Mouse (Mus musculus) midbrain, embryonic 16.5 days (tissue): ENCODE results near the gene Atad1. TPM values are rescaled to one million over a fixed set of nuclear protein-coding genes. Genes with fewer than 3 reads are reported as not detected.
"Not testable (repeated sequence)": the region's sequence is repeated elsewhere in the genome, so short reads cannot be mapped to it uniquely, and the experiment has no call there.

Experiments
- ATAC-seq: fragments of 200-750 bp; cut with Nextera tagmentation; 2 replicates; pipeline ENCODE4 v1.8.0; 2017; ENCODE audit warnings: moderate TSS enrichment
- H3K27ac ChIP-seq: fragments of 300-500 bp; sonication (generic); 2 replicates; pipeline ENCODE4 v1.5.1; 2014; ENCODE audit warnings: mild to moderate bottlenecking, low read length, mixed read lengths
- H3K27me3 ChIP-seq: fragments of 300-500 bp; sonication (generic); 2 replicates; pipeline ENCODE4 v1.6.1; 2014; ENCODE audit warnings: low read depth, low read length, mixed read lengths; ENCODE audit not compliant: control insufficient read depth, insufficient read depth
- H3K36me3 ChIP-seq: fragments of 300-500 bp; sonication (generic); 2 replicates; pipeline ENCODE4 v1.6.1; 2014; ENCODE audit warnings: mild to moderate bottlenecking, low read length, moderate library complexity, mixed read lengths; ENCODE audit not compliant: control insufficient read depth, insufficient read depth
- H3K4me1 ChIP-seq: fragments of 300-500 bp; sonication (generic); 2 replicates; pipeline ENCODE4 v1.6.1; 2014; ENCODE audit warnings: mild to moderate bottlenecking, low read length, mixed read lengths; ENCODE audit not compliant: control insufficient read depth, insufficient read depth
- H3K4me2 ChIP-seq: fragments of 300-500 bp; sonication (generic); 2 replicates; pipeline ENCODE4 v1.6.1; 2014; ENCODE audit warnings: mild to moderate bottlenecking, low read length, mixed read lengths
- H3K4me3 ChIP-seq: fragments of 300-500 bp; sonication (generic); 2 replicates; pipeline ENCODE4 v1.5.1; 2014; ENCODE audit warnings: low read depth, mild to moderate bottlenecking, low read length, moderate library complexity, mixed read lengths
- H3K9ac ChIP-seq: fragments of 300-500 bp; sonication (generic); 2 replicates; pipeline ENCODE4 v1.6.1; 2014; ENCODE audit warnings: low read depth, low read length, mixed read lengths
- H3K9me3 ChIP-seq: fragments of 300-500 bp; sonication (generic); replicated peaks from 2 replicates; pipeline ENCODE4 v1.6.1; 2014; ENCODE audit warnings: mild to moderate bottlenecking, low read length, mixed read lengths; ENCODE audit not compliant: control insufficient read depth, poor library complexity, severe bottlenecking
- WGBS: fragments of 180-500 bp; shearing (Covaris S2); extraction: QIAGEN DNeasy Blood & Tissue Kit; methylation state at CpG from one replicate; pipeline ENCODE4 v1.1.7; 2014; 5-methylcytosine and 5-hydroxymethylcytosine counted together
- polyA plus RNA-seq: library from polyadenylated mRNA; unstranded; fragments of >200 nt; fragmentation: Nextera tagmentation; extraction: Ambion mirVana; gene quantifications from 2 replicates; pipeline ENCODE4 v1.2.1, GENCODE M21; 2015

Atad1 gene
- polyA plus RNA-seq, 1 experiment from 2014 or later: 116 TPM

DNA sequence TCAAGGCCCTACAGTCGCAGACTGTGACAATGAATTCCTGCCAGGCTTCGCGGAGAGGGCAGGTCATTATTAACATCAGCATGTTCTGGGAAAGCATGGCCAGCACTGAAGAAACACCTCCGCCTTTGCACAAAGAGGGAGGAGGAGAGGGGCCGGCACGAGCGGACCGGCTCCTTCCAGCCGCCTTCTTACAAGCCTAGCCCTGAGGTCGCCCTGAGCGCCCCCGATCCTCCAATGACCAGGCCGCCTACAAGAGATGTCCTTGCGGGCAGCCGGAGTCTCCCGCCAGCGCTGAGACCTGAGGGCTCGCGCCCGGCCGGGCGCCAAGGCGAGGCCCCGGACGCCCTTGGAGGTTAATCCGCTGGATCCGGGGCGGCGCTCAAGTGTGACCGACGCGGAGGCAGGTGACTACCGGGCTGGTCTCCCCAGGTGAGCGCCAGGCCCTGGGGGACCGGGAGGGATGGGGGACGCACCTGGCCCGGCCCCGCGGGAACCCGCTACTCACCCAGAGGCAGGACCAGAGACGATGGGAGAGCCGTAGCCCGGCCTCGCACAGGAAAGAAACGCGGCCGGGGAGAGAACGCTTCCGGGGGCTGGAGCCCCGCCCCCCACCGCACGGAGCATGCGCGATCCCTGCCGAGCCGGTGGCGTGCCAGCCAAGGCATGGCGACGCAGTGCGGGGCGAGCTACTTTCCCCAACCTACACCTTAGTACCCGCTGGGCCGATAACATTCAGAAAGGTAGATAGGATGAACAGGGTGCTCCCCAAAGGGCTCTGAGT lies 27.6 kb downstream of the Atad1 start:
- ATAC-seq: peak; percentile 97
- Histone ChIP-seq H3K36me3 (no peaks in the 10 kb centered on the region; the same call in 1 of the 2 replicates), H3K4me1 (peaks cover 12% of the 10 kb centered on the region), H3K27me3 (no peaks in the 10 kb centered on the region), H3K4me3 (peak overlapping the region; percentile 94), H3K9me3 (no peaks in the 10 kb centered on the region), H3K27ac (peak overlapping the region; percentile 95), H3K4me2 (peak overlapping the region; percentile 84), H3K9ac (peak overlapping the region; percentile 98)
- WGBS: under 1% methylated on average over 62 of the region's 63 CpGs

- H3K36me3 ChIP-seq: no peaks in the 10 kb centered on the region; the same call in 1 of the 2 replicates
- H3K27ac ChIP-seq: no peak overlapping the region
- no peaks in the 10 kb centered on the region for H3K9me3 ChIP-seq
- no peak overlapping the region for H3K9ac ChIP-seq
- H3K27me3 ChIP-seq: no peaks in the 10 kb centered on the region
- no peak overlapping the region for H3K4me2 ChIP-seq
- H3K4me1 ChIP-seq: peaks cover 12% of the 10 kb centered on the region
- 66% methylated on average over 3 of the region's 3 CpGs for WGBS
- H3K4me3 ChIP-seq: no peak overlapping the region
- no peak for ATAC-seq
Observed at GRCm38 (mm10) chr19:32710288-32710687, 29.3 kb downstream of the Atad1 start.

- 82% methylated on average over 5 of the region's 5 CpGs for WGBS
- Histone ChIP-seq H3K4me1 (peaks cover 12% of the 10 kb centered on the region), H3K4me3 (no peak overlapping the region), H3K36me3 (peaks cover 5% of the 10 kb centered on the region), H3K9ac (no peak overlapping the region), H3K27me3 (no peaks in the 10 kb centered on the region), H3K9me3 (no peaks in the 10 kb centered on the region), H3K27ac (no peak overlapping the region), H3K4me2 (no peak overlapping the region)
- no peak for ATAC-seq
Observed at GRCm38 (mm10) chr19:32708996-32709395, 30.6 kb downstream of the Atad1 start.

- 87% methylated on average over 3 of the region's 3 CpGs for WGBS
- H3K9ac ChIP-seq: no peak overlapping the region
- no peak overlapping the region for H3K4me2 ChIP-seq
- no peaks in the 10 kb centered on the region for H3K4me1 ChIP-seq
- no peak overlapping the region for H3K27ac ChIP-seq
- no peaks in the 10 kb centered on the region for H3K27me3 ChIP-seq
- no peak for ATAC-seq
- H3K9me3 ChIP-seq: no peaks in the 10 kb centered on the region
- H3K4me3 ChIP-seq: no peak overlapping the region
- H3K36me3 ChIP-seq: peaks cover 18% of the 10 kb centered on the region
Observed at GRCm38 (mm10) chr19:32702191-32702590, 37.4 kb downstream of the Atad1 start.

- Histone ChIP-seq H3K27ac (no peak overlapping the region), H3K36me3 (peaks cover 35% of the 10 kb centered on the region), H3K9me3 (no peaks in the 10 kb centered on the region), H3K4me1 (no peaks in the 10 kb centered on the region), H3K4me3 (no peak overlapping the region), H3K27me3 (no peaks in the 10 kb centered on the region), H3K4me2 (no peak overlapping the region), H3K9ac (no peak overlapping the region)
- 95% methylated on average over 2 of the region's 2 CpGs for WGBS
- no peak for ATAC-seq
Observed at GRCm38 (mm10) chr19:32696674-32697073, 42.9 kb downstream of the Atad1 start.

DNA sequence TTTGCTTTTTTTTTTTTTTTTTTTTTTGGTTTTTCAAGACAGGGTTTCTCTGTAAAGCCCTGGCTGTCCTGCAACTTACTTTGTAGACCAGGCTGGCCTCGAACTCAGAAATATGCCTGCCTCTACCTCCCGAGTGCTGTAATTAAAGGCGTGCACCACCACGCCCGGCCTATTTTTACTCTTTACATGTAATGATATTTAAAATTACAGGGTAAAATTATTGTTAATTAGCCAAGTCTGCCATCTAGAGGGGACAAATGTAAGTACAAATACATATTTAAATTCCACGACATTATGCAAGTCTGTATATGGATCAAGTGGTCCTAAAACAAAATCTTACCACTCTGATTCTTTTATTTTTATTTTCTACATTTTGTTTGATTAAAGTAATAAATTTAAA lies 49.9 kb downstream of the Atad1 start:
- WGBS: 76% methylated on average over 6 of the region's 6 CpGs
- H3K4me1 ChIP-seq: no peaks in the 10 kb centered on the region
- peaks cover 33% of the 10 kb centered on the region for H3K36me3 ChIP-seq

DNA sequence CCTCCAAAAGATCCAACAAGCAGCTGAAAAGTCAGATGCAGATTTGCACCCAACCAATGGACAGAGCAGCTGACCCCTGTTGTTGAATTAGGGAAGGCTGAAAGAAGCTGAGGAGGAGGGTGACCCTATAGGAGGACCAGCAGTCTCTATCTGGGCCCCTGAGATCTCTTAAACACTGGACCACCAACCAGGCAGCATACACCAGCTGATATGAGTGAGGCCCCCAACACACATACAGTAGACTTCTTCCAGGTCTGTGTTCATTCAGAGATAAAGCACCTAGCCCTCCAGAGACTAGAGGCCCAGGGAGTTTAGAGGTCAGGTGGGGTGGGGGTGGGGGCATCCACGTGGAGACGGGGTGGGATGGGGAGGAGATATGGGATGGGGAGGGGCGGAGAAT lies 51.4 kb downstream of the Atad1 start:
- H3K27ac ChIP-seq, ATAC-seq, H3K4me3 ChIP-seq, H3K27me3 ChIP-seq, H3K9ac ChIP-seq, H3K9me3 ChIP-seq, H3K4me1 ChIP-seq, H3K4me2 ChIP-seq: not testable (repeated sequence)
- H3K36me3 ChIP-seq: peaks cover 22% of the 10 kb centered on the region
- 89% methylated on average over 3 of the region's 3 CpGs for WGBS

More for the DNA sequence above, 49.9 kb downstream of the Atad1 start:
- no peak for ATAC-seq
- H3K9ac ChIP-seq: no peak overlapping the region
- no peaks in the 10 kb centered on the region for H3K27me3 ChIP-seq
- no peak overlapping the region for H3K4me2 ChIP-seq
- H3K4me3 ChIP-seq: no peak overlapping the region
- no peak overlapping the region for H3K27ac ChIP-seq
- H3K9me3 ChIP-seq: no peaks in the 10 kb centered on the region

DNA sequence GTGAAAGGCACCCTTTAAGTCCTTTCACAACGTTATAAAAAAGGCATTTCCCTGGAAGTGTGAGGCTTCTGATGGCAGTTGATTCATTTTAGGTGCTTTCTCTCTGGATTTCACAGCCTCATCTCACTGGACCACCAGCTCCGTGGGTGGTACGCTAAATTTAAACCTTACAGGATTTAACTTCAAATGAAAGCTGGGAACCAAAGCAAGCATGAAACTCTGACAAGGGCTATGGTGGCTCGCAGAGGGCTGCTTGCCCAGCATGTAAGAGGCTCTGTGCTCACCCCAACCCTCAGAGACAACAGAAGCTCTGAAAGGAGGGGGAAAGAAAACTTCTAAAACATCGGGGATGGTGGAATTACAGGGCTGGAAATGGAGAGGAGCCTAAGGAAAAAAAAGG lies 51.9 kb downstream of the Atad1 start:
- no peaks in the 10 kb centered on the region for H3K27me3 ChIP-seq
- H3K4me1 ChIP-seq: no peaks in the 10 kb centered on the region
- no peak overlapping the region for H3K4me2 ChIP-seq
- no peak overlapping the region for H3K4me3 ChIP-seq
- WGBS: 63% methylated on average over 5 of the region's 5 CpGs
- H3K36me3 ChIP-seq: peaks cover 17% of the 10 kb centered on the region
- no peak overlapping the region for H3K27ac ChIP-seq
- H3K9ac ChIP-seq: no peak overlapping the region
- ATAC-seq: no peak
- H3K9me3 ChIP-seq: no peaks in the 10 kb centered on the region

- Histone ChIP-seq H3K4me3 (no peak overlapping the region), H3K4me1 (no peaks in the 10 kb centered on the region), H3K4me2 (no peak overlapping the region), H3K9ac (no peak overlapping the region), H3K27me3 (no peaks in the 10 kb centered on the region), H3K27ac (no peak overlapping the region), H3K36me3 (peaks cover 15% of the 10 kb centered on the region), H3K9me3 (no peaks in the 10 kb centered on the region)
- no peak for ATAC-seq
- WGBS: 89% methylated on average over 5 of the region's 5 CpGs
Observed at GRCm38 (mm10) chr19:32683081-32683480, 56.5 kb downstream of the Atad1 start.
